Mouse (Mus musculus) kidney, adult 2 months (tissue): Measurements from ENCODE around the gene Cdh18.

Source experiments
- CTCF ChIP-seq: fragments of 200-500 bp; conservative IDR thresholded peaks from 2 replicates; pipeline ENCODE4 v1.5.1; 2011; ENCODE audit warnings: low read depth, mild to moderate bottlenecking, control low read depth, low read length, moderate library complexity, mixed read lengths; ENCODE audit not compliant: insufficient read depth, insufficient read length
- POLR2A ChIP-seq: fragments of 200-500 bp; IDR thresholded peaks from one replicate; pipeline ENCODE4 v1.6.1; 2011; ENCODE audit warnings: low read depth, low read length, control low read depth

- TF ChIP-seq CTCF (no peak), POLR2A (no peak)
Observed at GRCm38 (mm10) chr15:23457401-23457800, 908.6 kb downstream of the Cdh18 start.
